Mouse (Mus musculus): Measurements from ENCODE around the gene Vil1. TPM values are rescaled to one million over a fixed set of nuclear protein-coding genes. Genes with fewer than 3 reads are reported as not detected.

Gene Vil1
- total and polyA plus RNA-seq, 3 experiments: 0.04 TPM; not detected in 1

- H3K27ac ChIP-seq (ENCODE audit: control insufficient read depth, low read depth, low read length): no peak overlapping the region
- H3K9ac ChIP-seq (ENCODE audit: control insufficient read depth, low read depth, low read length, poor library complexity, severe bottlenecking): no peak overlapping the region
- H3K27me3 ChIP-seq (ENCODE audit: control insufficient read depth in 1 of 2, insufficient read depth in 2 of 2, low read length in 2 of 2): no peaks in the 10 kb centered on the region
- no peak for DNase-seq (ENCODE audit: low read depth, low spot score)
- no peaks in the 10 kb centered on the region for H3K79me2 ChIP-seq (ENCODE audit: control insufficient read depth, insufficient read depth, low read length, poor library complexity)
- TF ChIP-seq MEF2A (IDR thresholded peaks at IDR 0.05; ENCODE audit: extremely low read depth, insufficient replicate concordance, low read depth, low read length, poor library complexity, severe bottlenecking) (no peak), ZKSCAN1 (IDR thresholded peaks at IDR 0.05; ENCODE audit: low read depth, low read length) (no peak), ELF1 (IDR thresholded peaks at IDR 0.05; ENCODE audit: low read depth, low read length) (no peak)
- H3K36me3 ChIP-seq (ENCODE audit: control insufficient read depth in 1 of 2, insufficient read depth in 2 of 2, low read length in 2 of 2): no peaks in the 10 kb centered on the region
- H3K9me3 ChIP-seq (replicated peaks; ENCODE audit: insufficient read depth, low read length): no peaks in the 10 kb centered on the region
- H3K4me3 ChIP-seq (ENCODE audit: control insufficient read depth in 1 of 2, insufficient read depth in 1 of 2, low read depth in 2 of 2, low read length in 2 of 2): no peak overlapping the region
- H3K4me1 ChIP-seq (ENCODE audit: control insufficient read depth in 1 of 2, insufficient read depth in 2 of 2, low read length in 2 of 2): peaks cover 0 to under 1% of the 10 kb centered on the region in 2 experiments; a peak in 1 of 4 replicates
Measured at GRCm38 (mm10) chr1:74419440-74419794, 10.2 kb downstream of the Vil1 start.

- Histone ChIP-seq H3K9ac (ENCODE audit: control insufficient read depth, low read depth, low read length, poor library complexity, severe bottlenecking) (no peak overlapping the region), H3K4me3 (ENCODE audit: control insufficient read depth in 1 of 2, insufficient read depth in 1 of 2, low read depth in 2 of 2, low read length in 2 of 2) (no peak overlapping the region), H3K9me3 (replicated peaks; ENCODE audit: insufficient read depth, low read length) (no peaks in the 10 kb centered on the region), H3K79me2 (ENCODE audit: control insufficient read depth, insufficient read depth, low read length, poor library complexity) (no peaks in the 10 kb centered on the region), H3K4me1 (ENCODE audit: control insufficient read depth in 1 of 2, insufficient read depth in 2 of 2, low read length in 2 of 2) (no peaks in the 10 kb centered on the region), H3K27me3 (ENCODE audit: control insufficient read depth in 1 of 2, insufficient read depth in 2 of 2, low read length in 2 of 2) (no peaks in the 10 kb centered on the region; a peak in 1 of 4 replicates), H3K27ac (ENCODE audit: control insufficient read depth, low read depth, low read length) (no peak overlapping the region), H3K36me3 (ENCODE audit: control insufficient read depth in 1 of 2, insufficient read depth in 2 of 2, low read length in 2 of 2) (no peaks in the 10 kb centered on the region)
- TF ChIP-seq TCF12 (IDR thresholded peaks at IDR 0.05; ENCODE audit: low read depth, low read length) (no peak), MYC (IDR thresholded peaks at IDR 0.05; ENCODE audit: low read depth, low read length) (no peak), ELF1 (IDR thresholded peaks at IDR 0.05; ENCODE audit: low read depth, low read length) (no peak), EP300 (IDR thresholded peaks at IDR 0.05; ENCODE audit: low read depth in 1 of 2, low read length in 2 of 2) (no peak)
- DNase-seq (ENCODE audit: low read depth, low spot score): no peak
Measured at GRCm38 (mm10) chr1:74423147-74423546, 14.0 kb downstream of the Vil1 start.

DNA sequence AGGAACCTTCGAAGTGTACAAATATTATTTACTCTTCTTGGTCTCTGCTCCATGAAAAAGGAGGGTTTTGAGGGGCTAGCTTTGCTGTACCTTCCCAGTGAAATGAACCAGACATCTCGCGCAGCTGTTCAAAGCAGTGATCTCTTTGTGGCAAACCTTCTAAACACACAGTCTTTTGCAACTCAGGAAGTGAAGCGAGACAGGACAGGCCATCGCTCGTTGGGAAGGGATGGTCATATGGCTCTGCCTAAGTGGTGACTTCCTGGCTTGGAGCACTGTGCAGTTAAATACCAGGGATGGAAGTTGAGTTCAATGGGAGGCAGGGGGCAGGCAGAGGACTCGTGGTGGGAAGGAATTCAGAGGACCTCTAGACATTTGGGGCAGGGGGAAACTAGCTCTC is 16.7 kb downstream of the Vil1 start:
- Histone ChIP-seq H3K27me3 (ENCODE audit: control insufficient read depth in 1 of 2, insufficient read depth in 2 of 2, low read length in 2 of 2) (no peaks in the 10 kb centered on the region; a peak in 1 of 4 replicates), H3K4me3 (ENCODE audit: control insufficient read depth in 1 of 2, insufficient read depth in 1 of 2, low read depth in 2 of 2, low read length in 2 of 2) (no peak overlapping the region), H3K36me3 (ENCODE audit: control insufficient read depth in 1 of 2, insufficient read depth in 2 of 2, low read length in 2 of 2) (no peaks in the 10 kb centered on the region), H3K9ac (ENCODE audit: control insufficient read depth, low read depth, low read length, poor library complexity, severe bottlenecking) (no peak overlapping the region), H3K79me2 (ENCODE audit: control insufficient read depth, insufficient read depth, low read length, poor library complexity) (no peaks in the 10 kb centered on the region), H3K9me3 (replicated peaks; ENCODE audit: insufficient read depth, low read length) (no peaks in the 10 kb centered on the region), H3K4me1 (ENCODE audit: control insufficient read depth in 1 of 2, insufficient read depth in 2 of 2, low read length in 2 of 2) (no peaks in the 10 kb centered on the region), H3K27ac (ENCODE audit: control insufficient read depth, low read depth, low read length) (no peak overlapping the region)
- TF ChIP-seq USF2 (IDR thresholded peaks at IDR 0.05; ENCODE audit: borderline replicate concordance in 1 of 2, insufficient read depth in 1 of 2, low read depth in 1 of 2, low read length in 2 of 2): no peak
- TF ChIP-seq NELFE (IDR thresholded peaks at IDR 0.05; ENCODE audit: low read depth, low read length): no peak
- no peak for TF ChIP-seq ZNF384 (IDR thresholded peaks at IDR 0.05; ENCODE audit: low read depth, low read length)
- no peak for TF ChIP-seq CTCF (IDR thresholded peaks at IDR 0.05 in 2 of 3, conservative IDR thresholded peaks at IDR 0.05 in 1 of 3; ENCODE audit: control insufficient read depth in 1 of 3, insufficient read depth in 1 of 3, low read depth in 2 of 3, low read length in 3 of 3, poor library complexity in 1 of 3, severe bottlenecking in 1 of 3)
- TF ChIP-seq MAZ (IDR thresholded peaks at IDR 0.05; ENCODE audit: low read depth, low read length): no peak
- TF ChIP-seq TBP (IDR thresholded peaks at IDR 0.05; ENCODE audit: low read depth, low read length): no peak
- DNase-seq (ENCODE audit: low read depth, low spot score): no peak

All from MEL (cell line).